Mouse (Mus musculus): ENCODE results near the gene Gm5538.
A peak's percentile ranks its signal among the peaks of the same experiment; 100 is the strongest.

Gene Gm5538

GRCm38 (mm10) chr3:59729490-59729889 lies at the start of gene Gm5538:
Gene Gm5538, plus strand, starts transcription at chr3:59729790.
- no peak for DNase-seq (ENCODE audit: low read depth, low spot score)

- DNase-seq (ENCODE audit: low read depth, low spot score), result no peak
Measured at GRCm38 (mm10) chr3:59697391-59697790, 32.2 kb upstream of the Gm5538 start.

- DNase-seq (ENCODE audit: low read depth, low spot score), result no peak
Measured at GRCm38 (mm10) chr3:59702614-59703110, 26.9 kb upstream of the Gm5538 start.

- DNase-seq (ENCODE audit: low read depth, low spot score), result no peak
Measured at GRCm38 (mm10) chr3:59739866-59740265, 10.3 kb downstream of the Gm5538 start.

GRCm38 (mm10) chr3:59744181-59744580 lies 14.6 kb downstream of the Gm5538 start:
- peak; percentile 4 for DNase-seq (ENCODE audit: low read depth, low spot score)
